Mouse (Mus musculus) B cell, adult 67 days (primary cell): Measurements from ENCODE around the gene Slc9b2. TPM values are rescaled to one million over a fixed set of nuclear protein-coding genes. Genes with fewer than 3 reads are reported as not detected.

ENCODE experiments used
- total RNA-seq, 2 experiments: library from RNA; stranded (reverse); gene quantifications; 4 replicates each; pipeline ENCODE4 v1.2.4; 2023

Gene Slc9b2
- not detected for total RNA-seq

DNA sequence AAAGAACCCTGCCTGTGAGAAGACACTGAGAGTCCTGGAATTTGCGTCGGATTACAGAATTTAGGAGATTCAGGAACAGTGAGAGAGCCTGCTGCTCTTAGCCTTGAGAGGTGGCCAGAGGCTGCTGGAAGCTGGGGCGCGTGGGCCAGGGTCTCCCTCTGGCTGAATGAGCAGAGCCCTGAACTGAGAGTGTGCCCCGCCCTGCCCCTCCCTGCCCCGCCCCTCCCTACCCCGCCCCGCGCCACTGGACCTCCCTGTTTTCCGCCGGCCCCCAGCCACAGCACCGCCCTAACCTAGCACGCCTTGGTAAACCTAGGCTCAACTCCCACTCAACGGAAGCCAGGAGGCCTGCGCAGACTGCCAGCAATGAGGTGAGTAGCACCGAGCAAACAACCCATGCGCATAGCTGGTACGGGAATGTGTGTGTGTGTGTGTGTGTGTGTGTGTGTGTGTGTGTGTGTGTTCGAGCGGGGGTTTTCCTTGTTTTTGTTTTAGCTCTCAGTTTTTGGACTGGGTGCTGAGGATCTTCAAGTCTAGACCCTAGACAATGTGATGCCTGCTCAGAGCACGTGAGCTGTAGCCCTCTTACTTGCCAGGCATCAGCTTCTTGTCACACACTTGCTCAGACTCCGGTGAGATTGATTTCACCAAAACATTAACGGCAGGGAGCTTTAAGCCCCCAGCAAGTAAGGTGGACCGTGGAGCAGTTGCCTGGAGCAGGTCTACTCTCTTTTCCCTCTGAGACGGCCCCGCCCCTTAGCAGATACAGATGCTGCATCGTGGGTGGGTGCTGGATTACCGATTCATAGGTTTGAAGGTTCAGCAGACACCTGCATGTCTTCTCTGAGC is at the start of gene Slc9b2:
Gene Slc9b2, plus strand, starts transcription at position 290 of the 849 bp plus-strand sequence.

DNA sequence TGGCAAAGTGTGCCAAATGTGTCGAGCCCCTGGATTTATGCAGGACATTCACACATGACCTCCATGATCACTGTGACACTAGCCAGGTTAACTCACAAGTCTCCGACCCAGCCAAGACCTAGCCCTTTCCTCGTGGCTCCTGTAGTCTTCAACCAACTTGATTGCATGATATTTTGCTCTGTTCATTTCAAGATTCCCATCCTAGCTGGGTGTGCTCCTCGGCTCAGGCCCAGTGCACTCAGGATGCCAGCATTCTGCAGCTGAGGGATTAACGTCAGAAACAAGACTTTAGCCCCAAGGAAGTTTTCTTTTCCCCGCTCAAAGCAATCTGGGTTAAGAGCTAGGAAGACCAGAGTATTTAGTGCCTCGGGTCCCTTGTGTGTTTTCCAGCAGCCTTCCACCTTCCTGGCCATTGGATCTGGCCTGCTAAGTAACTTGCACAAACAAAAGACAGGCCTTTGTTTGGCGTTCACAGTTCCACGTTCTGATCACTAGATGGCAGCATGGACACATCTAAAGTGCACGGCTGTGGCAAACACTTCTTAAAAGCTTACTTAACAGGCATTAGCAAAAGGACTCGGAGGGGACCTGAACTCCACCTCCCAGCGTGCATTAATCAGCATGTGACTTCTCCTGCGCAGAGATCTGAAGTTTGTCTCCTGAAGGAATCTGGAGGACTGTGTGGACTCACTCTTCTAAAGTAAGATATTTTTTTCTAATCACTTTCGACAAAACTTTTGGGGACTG is 26.7 kb upstream of the Slc9b2 start, which contains the start of gene Bdh2:
Gene Bdh2, plus strand, starts transcription at position 553 of the 747 bp plus-strand sequence.

DNA sequence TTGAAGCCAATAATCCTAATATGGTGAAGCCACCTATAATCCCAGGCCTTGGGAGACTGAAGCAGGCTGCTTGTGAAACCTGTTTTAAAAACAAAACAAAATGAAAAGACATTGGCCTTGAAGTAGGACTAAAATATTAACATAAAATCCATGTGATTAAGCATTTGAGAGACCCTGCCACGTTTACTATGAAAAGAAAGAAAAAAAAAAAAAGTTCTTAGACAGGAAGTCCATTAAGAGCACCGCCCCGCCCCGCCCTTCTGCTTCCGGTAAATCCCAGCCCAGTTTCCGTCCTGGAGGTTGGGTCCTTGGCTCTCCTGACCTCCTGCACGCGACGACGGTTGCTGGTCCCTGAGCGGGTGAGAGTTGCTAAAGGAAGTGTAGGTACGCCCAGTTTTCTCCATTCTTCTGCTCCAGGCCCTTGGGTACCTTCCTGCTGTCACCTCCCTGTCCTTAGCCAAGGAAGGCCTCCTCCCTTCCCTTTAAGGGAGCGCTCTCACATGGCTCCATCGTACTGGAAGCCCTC is 40.3 kb downstream of the Slc9b2 start, which contains the start of gene Slc9b1:
Gene Slc9b1, plus strand, starts transcription at position 291 of the 526 bp plus-strand sequence.

Other genes with a start within 250 kb of the Slc9b2 start
- 1 to 10 TPM; 1.0 to 1.3 TPM for gene Cenpe, start 95.2 kb upstream of the Slc9b2 start, total RNA-seq
- gene Bdh2, start 26.5 kb upstream of the Slc9b2 start, total RNA-seq: not detected
- gene Slc9b1, start 40.3 kb downstream of the Slc9b2 start, total RNA-seq: not detected
- 10 to 100 TPM; 60.2 to 62.5 TPM for gene Cisd2, start 116.2 kb downstream of the Slc9b2 start, total RNA-seq
- 100 to 1,000 TPM; 471 to 522 TPM for gene Ube2d3, start 130.4 kb downstream of the Slc9b2 start, total RNA-seq
- 10 to 100 TPM; 26.7 to 32.7 TPM for gene Manba, start 177.9 kb downstream of the Slc9b2 start, total RNA-seq